Mouse (Mus musculus) cerebellum, adult 2 months (tissue): ENCODE measurements around the gene Pgm5. TPM values are rescaled to one million over a fixed set of nuclear protein-coding genes. Genes with fewer than 3 reads are reported as not detected.

Source experiments
- DNase-seq, 2 experiments: peaks; one replicate each; pipeline ENCODE4 v3.0.0; 2021
- H3K27ac ChIP-seq: fragments of 200-500 bp; 2 replicates; pipeline ENCODE4 v1.5.1; 2012; ENCODE audit warnings: low read length, control low read depth, inconsistent platforms; ENCODE audit not compliant: insufficient read depth
- H3K27me3 ChIP-seq: fragments of 200-500 bp; 2 replicates; pipeline ENCODE4 v1.6.1; 2012; ENCODE audit warnings: inconsistent platforms, mild to moderate bottlenecking, low read length, moderate library complexity; ENCODE audit not compliant: control insufficient read depth, insufficient read depth
- H3K4me1 ChIP-seq: fragments of 200-500 bp; 2 replicates; pipeline ENCODE4 v1.6.1; 2011; ENCODE audit warnings: low read length; ENCODE audit not compliant: control insufficient read depth, insufficient read depth
- H3K4me3 ChIP-seq: fragments of 200-500 bp; replicated peaks from 2 replicates; pipeline ENCODE3; 2011; ENCODE audit warnings: mild to moderate bottlenecking, low read depth, low read length, control low read depth; ENCODE audit not compliant: insufficient read depth
- CTCF ChIP-seq: fragments of 200-500 bp; IDR thresholded peaks from 2 replicates; pipeline ENCODE4 v1.5.1; 2011; ENCODE audit warnings: low read depth, mild to moderate bottlenecking, control low read depth, low read length, moderate library complexity, borderline replicate concordance; ENCODE audit not compliant: insufficient read depth
- POLR2A ChIP-seq: fragments of 200-500 bp; IDR thresholded peaks from 2 replicates; pipeline ENCODE4 v1.6.1; 2011; ENCODE audit warnings: low read length, control low read depth, borderline replicate concordance; ENCODE audit not compliant: insufficient read depth
- WGBS: fragments of 180-500 bp; shearing (Covaris S2); methylation state at CpG from one replicate; pipeline ENCODE4 v1.1.7; 2018; 5-methylcytosine and 5-hydroxymethylcytosine counted together
- polyA plus RNA-seq: library from polyadenylated mRNA; depleted of rRNA; stranded (reverse); fragments of >200 nt; gene quantifications from 2 replicates; pipeline ENCODE4 v1.2.3, GENCODE M21; 2012; rRNA removed

Gene Pgm5
- 3.8 and 4.3 TPM in 2 replicates for polyA plus RNA-seq

- WGBS, result under 1% methylated on average over 37 of the region's 39 CpGs
- TF ChIP-seq POLR2A (no peak), CTCF (no peak)
- Histone ChIP-seq H3K4me1 (no peaks in the 10 kb centered on the region), H3K4me3 (no peak within 1 kb of the TSS), H3K27me3 (no peaks in the 10 kb centered on the region; the same call in 1 of the 2 replicates), H3K27ac (no peak within 1 kb of the TSS)
- no peak for DNase-seq
Measured at GRCm38 (mm10) chr19:24861612-24862451, at the start of gene Pgm5. TSS of gene Pgm5 (minus strand) at chr19:24861855.

- Histone ChIP-seq H3K4me3 (no peak overlapping the region), H3K27ac (no peak overlapping the region), H3K4me1 (no peaks in the 10 kb centered on the region), H3K27me3 (no peaks in the 10 kb centered on the region)
- no peak for DNase-seq
- WGBS, result 90% methylated on average over 3 of the region's 3 CpGs
- TF ChIP-seq POLR2A, result no peak
- no peak for TF ChIP-seq CTCF
Measured at GRCm38 (mm10) chr19:24908385-24909155, 46.9 kb upstream of the Pgm5 start.

- DNase-seq, result no peak
- no peak for TF ChIP-seq CTCF
- TF ChIP-seq POLR2A, result no peak
- Histone ChIP-seq H3K4me3 (no peak overlapping the region), H3K4me1 (no peaks in the 10 kb centered on the region), H3K27ac (no peak overlapping the region), H3K27me3 (no peaks in the 10 kb centered on the region; the same call in 1 of the 2 replicates)
- WGBS, result 90% methylated on average over 6 of the region's 6 CpGs
Measured at GRCm38 (mm10) chr19:24907655-24908054, 46.0 kb upstream of the Pgm5 start.

GRCm38 (mm10) chr19:24902821-24903220 is 41.2 kb upstream of the Pgm5 start:
- no peak for DNase-seq
- TF ChIP-seq POLR2A (no peak), CTCF (no peak)
- H3K27ac ChIP-seq, result no peak overlapping the region
- H3K4me1 ChIP-seq, result peaks cover 7% of the 10 kb centered on the region
- H3K4me3 ChIP-seq, result no peak overlapping the region
- 67% methylated on average over 2 of the region's 2 CpGs for WGBS
- peaks cover 4% of the 10 kb centered on the region; the same call in 1 of the 2 replicates for H3K27me3 ChIP-seq

GRCm38 (mm10) chr19:24902256-24902655 is 40.6 kb upstream of the Pgm5 start:
- TF ChIP-seq CTCF (no peak), POLR2A (no peak)
- WGBS, result 12% methylated on average over 2 of the region's 2 CpGs

GRCm38 (mm10) chr19:24901666-24902065 is 40.0 kb upstream of the Pgm5 start:
- WGBS, result 11% methylated on average over 3 of the region's 3 CpGs
- H3K4me1 ChIP-seq, result peaks cover 7% of the 10 kb centered on the region
- peaks cover 7% of the 10 kb centered on the region for H3K27me3 ChIP-seq

More at GRCm38 (mm10) chr19:24902256-24902655, 40.6 kb upstream of the Pgm5 start:
- Histone ChIP-seq H3K27me3 (peaks cover 6% of the 10 kb centered on the region), H3K27ac (no peak overlapping the region), H3K4me1 (peaks cover 7% of the 10 kb centered on the region), H3K4me3 (no peak overlapping the region)
- DNase-seq, result no peak

GRCm38 (mm10) chr19:24900581-24901220 is 39.0 kb upstream of the Pgm5 start, which contains the start of gene Foxd4:
TSS of gene Foxd4 (minus strand) at chr19:24901197.
- no peak within 1 kb of the TSS for H3K27ac ChIP-seq
- DNase-seq, result no peak
- no peak for TF ChIP-seq CTCF
- TF ChIP-seq POLR2A, result no peak
- no peak within 1 kb of the TSS for H3K4me3 ChIP-seq
- WGBS, result under 1% methylated on average over 27 of the region's 27 CpGs
- H3K27me3 ChIP-seq, result peaks cover 7% of the 10 kb centered on the region
- H3K4me1 ChIP-seq, result peaks cover 7% of the 10 kb centered on the region

More at GRCm38 (mm10) chr19:24901666-24902065, 40.0 kb upstream of the Pgm5 start:
- no peak overlapping the region for H3K27ac ChIP-seq
- no peak overlapping the region for H3K4me3 ChIP-seq
- no peak for DNase-seq
- TF ChIP-seq CTCF (no peak), POLR2A (no peak)
